Mouse (Mus musculus): ENCODE results near the gene Wnt4. TPM values are rescaled to one million over a fixed set of nuclear protein-coding genes. Genes with fewer than 3 reads are reported as not detected.

Wnt4 gene
- polyA plus RNA-seq, 1 experiment: 1.8 TPM

- WGBS: 83% methylated on average over 8 of the region's 8 CpGs
These were observed 29.2 kb downstream of the Wnt4 start for GRCm38 (mm10) chr4:137306577-137306888.

GRCm38 (mm10) chr4:137306991-137307706, 29.9 kb downstream of the Wnt4 start:
- H3K4me1 ChIP-seq (ENCODE audit: control insufficient read depth, insufficient read depth, low read length): no peaks in the 10 kb centered on the region
- TF ChIP-seq POLR2A (IDR thresholded peaks at IDR 0.05; ENCODE audit: borderline replicate concordance, control insufficient read depth, low read depth, low read length) (no peak), CTCF (IDR thresholded peaks at IDR 0.05; ENCODE audit: control insufficient read depth, insufficient read depth, low read length) (no peak)
- WGBS: 91% methylated on average over 19 of the region's 19 CpGs
- H3K27ac ChIP-seq (ENCODE audit: control insufficient read depth, insufficient read depth, low read depth, low read length, poor library complexity): no peak overlapping the region
- no peak overlapping the region for H3K4me3 ChIP-seq (replicated peaks; ENCODE audit: control insufficient read depth, low read depth, low read length)

More at GRCm38 (mm10) chr4:137306577-137306888, 29.2 kb downstream of the Wnt4 start:
- no peaks in the 10 kb centered on the region for H3K4me1 ChIP-seq (ENCODE audit: control insufficient read depth, insufficient read depth, low read length)
- TF ChIP-seq CTCF (IDR thresholded peaks at IDR 0.05; ENCODE audit: control insufficient read depth, insufficient read depth, low read length): no peak
- no peak for TF ChIP-seq POLR2A (IDR thresholded peaks at IDR 0.05; ENCODE audit: borderline replicate concordance, control insufficient read depth, low read depth, low read length)
- no peak overlapping the region for H3K27ac ChIP-seq (ENCODE audit: control insufficient read depth, insufficient read depth, low read depth, low read length, poor library complexity)
- H3K4me3 ChIP-seq (replicated peaks; ENCODE audit: control insufficient read depth, low read depth, low read length): no peak overlapping the region

DNA sequence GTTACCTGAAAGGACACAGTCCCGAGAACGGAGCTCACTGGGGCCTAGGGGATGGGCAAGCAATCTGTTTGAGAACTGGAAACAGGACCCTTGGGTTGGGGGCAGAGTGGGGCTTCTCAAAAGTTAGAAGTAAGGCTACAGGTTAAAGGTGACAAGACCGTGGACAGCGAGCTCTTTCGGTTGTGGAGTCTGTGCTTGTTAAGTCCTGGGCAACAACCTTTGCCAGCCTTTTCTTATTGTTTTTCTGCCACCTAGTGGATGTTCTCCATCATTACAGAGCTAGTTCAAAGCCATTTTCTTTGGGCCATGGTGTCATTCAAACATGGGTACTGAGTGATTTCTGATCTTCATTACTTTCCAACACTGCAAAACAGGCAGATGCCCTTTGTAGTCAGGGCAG, 31.1 kb downstream of the Wnt4 start:
- H3K27ac ChIP-seq (ENCODE audit: control insufficient read depth, insufficient read depth, low read depth, low read length, poor library complexity): no peak overlapping the region
- WGBS: 53% methylated on average over 5 of the region's 5 CpGs
- no peak overlapping the region for H3K4me3 ChIP-seq (replicated peaks; ENCODE audit: control insufficient read depth, low read depth, low read length)
- H3K4me1 ChIP-seq (ENCODE audit: control insufficient read depth, insufficient read depth, low read length): no peaks in the 10 kb centered on the region
- no peak for TF ChIP-seq CTCF (IDR thresholded peaks at IDR 0.05; ENCODE audit: control insufficient read depth, insufficient read depth, low read length)
- no peak for TF ChIP-seq POLR2A (IDR thresholded peaks at IDR 0.05; ENCODE audit: borderline replicate concordance, control insufficient read depth, low read depth, low read length)

- no peak overlapping the region for H3K4me3 ChIP-seq (replicated peaks; ENCODE audit: control insufficient read depth, low read depth, low read length)
- H3K4me1 ChIP-seq (ENCODE audit: control insufficient read depth, insufficient read depth, low read length): no peaks in the 10 kb centered on the region
- 10% methylated on average over 2 of the region's 2 CpGs for WGBS
- TF ChIP-seq CTCF (IDR thresholded peaks at IDR 0.05; ENCODE audit: control insufficient read depth, insufficient read depth, low read length): no peak
- no peak overlapping the region for H3K27ac ChIP-seq (ENCODE audit: control insufficient read depth, insufficient read depth, low read depth, low read length, poor library complexity)
These were observed 36.2 kb downstream of the Wnt4 start for GRCm38 (mm10) chr4:137313511-137313910.

DNA sequence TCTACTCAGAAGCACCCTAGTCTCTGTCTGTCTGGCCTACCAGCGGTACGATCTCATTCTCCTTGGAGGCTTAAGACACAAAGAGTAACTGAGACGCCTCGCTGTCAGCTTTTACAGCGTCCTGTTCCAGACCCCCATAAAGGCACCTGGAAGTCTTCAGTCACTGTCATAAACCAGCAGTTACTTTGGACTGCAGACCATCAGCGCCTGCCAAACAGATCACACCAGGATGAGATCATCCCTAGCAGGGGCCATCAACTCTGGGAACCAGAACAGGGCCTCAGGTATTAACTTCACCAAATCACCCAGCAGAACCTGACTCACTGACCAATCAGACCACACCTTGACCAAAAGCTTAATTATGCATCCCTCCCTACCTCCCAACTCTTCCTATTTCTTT, 37.3 kb downstream of the Wnt4 start:
- TF ChIP-seq POLR2A (IDR thresholded peaks at IDR 0.05; ENCODE audit: borderline replicate concordance, control insufficient read depth, low read depth, low read length): no peak
- no peak for TF ChIP-seq CTCF (IDR thresholded peaks at IDR 0.05; ENCODE audit: control insufficient read depth, insufficient read depth, low read length)
- Histone ChIP-seq H3K27ac (ENCODE audit: control insufficient read depth, insufficient read depth, low read depth, low read length, poor library complexity) (no peak overlapping the region), H3K4me3 (replicated peaks; ENCODE audit: control insufficient read depth, low read depth, low read length) (no peak overlapping the region), H3K4me1 (ENCODE audit: control insufficient read depth, insufficient read depth, low read length) (no peaks in the 10 kb centered on the region)
- 86% methylated on average over 6 of the region's 6 CpGs for whole genome bisulfite sequencing

- Histone ChIP-seq H3K4me1 (ENCODE audit: control insufficient read depth, insufficient read depth, low read length) (no peaks in the 10 kb centered on the region), H3K4me3 (replicated peaks; ENCODE audit: control insufficient read depth, low read depth, low read length) (no peak overlapping the region), H3K27ac (ENCODE audit: control insufficient read depth, insufficient read depth, low read depth, low read length, poor library complexity) (no peak overlapping the region)
- no peak for TF ChIP-seq POLR2A (IDR thresholded peaks at IDR 0.05; ENCODE audit: borderline replicate concordance, control insufficient read depth, low read depth, low read length)
- no peak for TF ChIP-seq CTCF (IDR thresholded peaks at IDR 0.05; ENCODE audit: control insufficient read depth, insufficient read depth, low read length)
- WGBS: 94% methylated on average over 2 of the region's 2 CpGs
These were observed 37.8 kb downstream of the Wnt4 start for GRCm38 (mm10) chr4:137315061-137315460.

GRCm38 (mm10) chr4:137316027-137316770, 38.9 kb downstream of the Wnt4 start:
- 90% methylated on average over 4 of the region's 4 CpGs for WGBS
- Histone ChIP-seq H3K4me3 (replicated peaks; ENCODE audit: control insufficient read depth, low read depth, low read length) (no peak overlapping the region), H3K4me1 (ENCODE audit: control insufficient read depth, insufficient read depth, low read length) (no peaks in the 10 kb centered on the region), H3K27ac (ENCODE audit: control insufficient read depth, insufficient read depth, low read depth, low read length, poor library complexity) (no peak overlapping the region)
- TF ChIP-seq POLR2A (IDR thresholded peaks at IDR 0.05; ENCODE audit: borderline replicate concordance, control insufficient read depth, low read depth, low read length) (no peak), CTCF (IDR thresholded peaks at IDR 0.05; ENCODE audit: control insufficient read depth, insufficient read depth, low read length) (0 out of 2 replicates have a peak, but pooled peaks have one; percentile 14)

DNA sequence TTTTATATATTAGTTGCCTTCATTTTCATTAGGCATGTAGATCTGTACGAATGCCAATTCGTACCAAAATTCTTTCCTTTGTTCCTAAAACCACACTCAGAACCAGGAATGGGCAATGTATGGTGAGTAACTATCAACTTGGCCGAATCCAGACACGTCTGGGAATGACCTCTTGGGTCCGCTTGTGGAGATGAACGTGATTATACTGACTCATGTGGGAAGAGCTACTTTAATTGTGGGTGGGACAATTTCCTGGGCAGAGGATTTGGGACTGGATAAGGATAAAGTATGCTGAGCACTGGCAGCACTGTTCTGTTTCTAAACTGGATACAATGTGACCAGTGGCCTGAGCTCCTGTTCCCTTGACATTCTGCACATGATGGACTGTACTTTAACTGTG, 47.6 kb downstream of the Wnt4 start:
- WGBS: 91% methylated on average over 6 of the region's 6 CpGs
- H3K4me1 ChIP-seq (ENCODE audit: control insufficient read depth, insufficient read depth, low read length): no peaks in the 10 kb centered on the region; the same call in 1 of the 2 replicates
- TF ChIP-seq POLR2A (IDR thresholded peaks at IDR 0.05; ENCODE audit: borderline replicate concordance, control insufficient read depth, low read depth, low read length) (no peak), CTCF (IDR thresholded peaks at IDR 0.05; ENCODE audit: control insufficient read depth, insufficient read depth, low read length) (no peak)
- H3K27ac ChIP-seq (ENCODE audit: control insufficient read depth, insufficient read depth, low read depth, low read length, poor library complexity): no peak overlapping the region
- H3K4me3 ChIP-seq (replicated peaks; ENCODE audit: control insufficient read depth, low read depth, low read length): no peak overlapping the region
